Mouse (Mus musculus) forebrain, embryonic 10.5 days (tissue): ENCODE results near the gene Rnf150. TPM values are rescaled to one million over a fixed set of nuclear protein-coding genes. Genes with fewer than 3 reads are reported as not detected.
"Not testable (repeated sequence)": the region's sequence is repeated elsewhere in the genome, so short reads cannot be mapped to it uniquely, and the experiment has no call there.

Experiments
- DNase-seq: peaks from one replicate; pipeline ENCODE4 v3.0.0-alpha.2; 2017; ENCODE audit warnings: low spot score; ENCODE audit errors: extremely low spot score
- H3K27ac ChIP-seq: fragments of 300-500 bp; sonication (generic); 2 replicates; pipeline ENCODE4 v1.5.1; 2016; ENCODE audit warnings: mild to moderate bottlenecking
- H3K27me3 ChIP-seq: fragments of 300-500 bp; sonication (generic); 2 replicates; pipeline ENCODE4 v1.6.1; 2016; ENCODE audit warnings: mild to moderate bottlenecking; ENCODE audit not compliant: poor library complexity, severe bottlenecking
- H3K36me3 ChIP-seq: fragments of 300-500 bp; sonication (generic); replicated peaks from 2 replicates; pipeline ENCODE4 v1.6.1; 2016; ENCODE audit warnings: mild to moderate bottlenecking, moderate library complexity
- H3K4me1 ChIP-seq: fragments of 300-500 bp; sonication (generic); 2 replicates; pipeline ENCODE4 v1.6.1; 2016
- H3K4me3 ChIP-seq: fragments of 300-500 bp; sonication (generic); 2 replicates; pipeline ENCODE4 v1.5.1; 2016; ENCODE audit warnings: mild to moderate bottlenecking, moderate library complexity
- H3K9me3 ChIP-seq: fragments of 300-500 bp; sonication (generic); 2 replicates; pipeline ENCODE4 v1.6.1; 2016; ENCODE audit warnings: mild to moderate bottlenecking, moderate library complexity
- WGBS: fragments of 180-500 bp; shearing (Covaris S2); methylation state at CpG from one replicate; pipeline ENCODE4 v1.1.7; 2016; 5-methylcytosine and 5-hydroxymethylcytosine counted together
- polyA plus RNA-seq: library from polyadenylated mRNA; unstranded; fragments of >200 nt; fragmentation: Nextera tagmentation; extraction: Ambion mirVana; gene quantifications from 2 replicates; pipeline ENCODE4 v1.2.1, GENCODE M21; 2016

The Rnf150 gene
- polyA plus RNA-seq, 1 experiment from 2014 or later = 1.3 TPM

DNA sequence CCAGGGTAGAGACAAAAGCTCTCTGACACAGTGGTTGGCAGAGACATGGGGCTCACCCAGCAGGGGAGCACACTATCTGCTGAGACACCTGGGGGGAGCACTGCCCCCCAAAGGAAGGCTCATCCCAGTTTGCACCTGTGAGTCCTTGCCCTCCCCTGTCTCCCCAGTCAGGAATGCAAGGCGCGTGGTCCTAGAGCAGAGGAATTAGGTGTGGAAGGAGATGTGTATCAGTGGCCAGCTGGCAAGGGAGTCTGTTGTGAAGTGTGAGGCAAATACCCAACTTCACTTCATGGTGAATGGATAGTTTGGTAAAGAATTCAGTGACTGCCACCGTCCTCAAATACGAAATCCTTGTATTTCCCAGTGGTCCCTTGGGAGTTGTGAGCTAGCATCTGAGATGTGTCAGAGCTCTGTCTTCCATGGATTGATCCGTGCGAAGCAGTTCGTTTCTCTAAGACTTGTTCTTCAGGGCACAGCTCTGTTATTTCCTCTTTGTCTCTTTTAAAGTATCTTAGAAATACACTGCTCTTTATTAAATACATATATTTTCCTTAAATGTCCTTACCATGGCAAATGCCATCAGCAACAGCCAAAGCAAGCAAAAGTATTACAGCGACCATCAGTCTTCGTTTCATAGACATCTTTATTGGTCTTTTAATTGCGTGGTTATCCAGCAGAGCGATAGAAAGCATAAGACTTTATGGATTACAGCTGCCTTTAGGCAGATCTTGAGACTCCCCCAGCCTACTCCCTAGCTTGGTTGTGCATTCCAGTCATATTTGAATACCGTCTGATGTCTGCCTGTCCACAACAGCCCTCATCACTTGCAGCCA is 215.8 kb downstream of the Rnf150 start:
- WGBS = 78% methylated on average over 12 of the region's 12 CpGs
- Histone ChIP-seq H3K27me3 (no peaks in the 10 kb centered on the region), H3K36me3 (no peaks in the 10 kb centered on the region), H3K9me3 (no peaks in the 10 kb centered on the region), H3K4me3 (no peak overlapping the region), H3K27ac (no peak overlapping the region), H3K4me1 (peaks cover 2% of the 10 kb centered on the region; the same call in 1 of the 2 replicates)
- no peak for DNase-seq

DNA sequence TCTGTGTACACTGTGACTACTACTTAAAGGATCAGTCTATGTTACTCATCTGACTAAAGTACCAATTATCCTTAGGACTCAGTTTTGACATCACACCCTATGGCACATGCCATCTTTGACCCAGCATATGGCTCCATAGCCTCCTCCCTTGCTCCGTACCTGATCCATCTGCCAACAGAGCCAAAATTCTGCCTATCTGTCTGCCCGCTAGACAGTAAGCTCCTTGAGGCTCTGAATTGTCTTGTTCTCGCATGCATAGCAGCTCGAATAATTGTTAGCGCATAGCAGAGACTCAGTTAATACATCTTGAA is 216.3 kb downstream of the Rnf150 start:
- Histone ChIP-seq H3K4me1 (peaks cover 2% of the 10 kb centered on the region; the same call in 1 of the 2 replicates), H3K36me3 (no peaks in the 10 kb centered on the region), H3K27me3 (no peaks in the 10 kb centered on the region), H3K4me3 (no peak overlapping the region), H3K27ac (no peak overlapping the region), H3K9me3 (no peaks in the 10 kb centered on the region)
- no peak for DNase-seq
- 88% methylated on average over 5 of the region's 5 CpGs for WGBS

DNA sequence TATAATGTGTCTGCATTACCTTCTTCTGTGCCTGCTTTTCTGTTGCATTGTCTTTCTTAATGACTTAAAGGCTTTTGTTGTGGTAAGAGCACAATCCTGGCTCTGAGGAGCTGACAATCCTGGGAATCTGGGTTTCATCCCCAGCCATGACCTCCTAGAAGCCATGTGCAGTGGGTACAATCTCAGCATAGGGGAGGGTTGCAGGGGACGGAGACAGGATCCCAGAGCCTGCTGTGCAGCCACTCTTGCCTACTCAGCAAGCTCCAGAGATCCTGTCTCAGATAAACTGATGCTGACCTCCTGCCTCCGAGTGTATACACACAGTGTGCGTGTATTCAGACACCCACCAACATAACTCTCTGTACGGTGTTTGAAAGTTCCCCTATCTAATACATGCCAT is 218.1 kb downstream of the Rnf150 start:
- Histone ChIP-seq H3K9me3 (no peaks in the 10 kb centered on the region), H3K27ac (no peak overlapping the region), H3K27me3 (no peaks in the 10 kb centered on the region), H3K4me1 (peaks cover 2% of the 10 kb centered on the region; the same call in 1 of the 2 replicates), H3K4me3 (no peak overlapping the region), H3K36me3 (no peaks in the 10 kb centered on the region)
- no peak for DNase-seq
- WGBS = 75% methylated on average over 4 of the region's 4 CpGs

DNA sequence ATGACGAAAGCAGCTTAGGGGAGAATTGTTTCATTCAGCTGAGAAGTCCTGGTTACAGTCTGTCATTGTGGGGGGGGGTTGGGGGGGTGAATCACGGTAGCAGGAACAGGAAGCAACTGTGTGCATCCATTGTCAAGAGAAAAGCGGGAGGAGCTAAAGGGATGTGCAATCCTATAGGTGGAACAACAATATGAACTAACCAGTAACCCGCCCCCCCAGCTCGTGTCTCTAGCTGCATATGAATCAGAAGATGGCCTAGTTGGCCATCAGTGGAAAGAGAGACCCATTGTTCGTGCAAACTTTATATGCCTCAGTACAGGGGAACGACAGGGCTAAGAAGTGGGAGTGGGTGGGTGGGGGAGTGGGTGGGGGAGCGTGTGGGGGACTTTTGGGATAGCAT is 218.7 kb downstream of the Rnf150 start:
- H3K36me3 ChIP-seq, DNase-seq, H3K4me3 ChIP-seq, H3K9me3 ChIP-seq, H3K27me3 ChIP-seq, H3K27ac ChIP-seq, H3K4me1 ChIP-seq: not testable (repeated sequence)
- WGBS = 86% methylated on average over 8 of the region's 8 CpGs

DNA sequence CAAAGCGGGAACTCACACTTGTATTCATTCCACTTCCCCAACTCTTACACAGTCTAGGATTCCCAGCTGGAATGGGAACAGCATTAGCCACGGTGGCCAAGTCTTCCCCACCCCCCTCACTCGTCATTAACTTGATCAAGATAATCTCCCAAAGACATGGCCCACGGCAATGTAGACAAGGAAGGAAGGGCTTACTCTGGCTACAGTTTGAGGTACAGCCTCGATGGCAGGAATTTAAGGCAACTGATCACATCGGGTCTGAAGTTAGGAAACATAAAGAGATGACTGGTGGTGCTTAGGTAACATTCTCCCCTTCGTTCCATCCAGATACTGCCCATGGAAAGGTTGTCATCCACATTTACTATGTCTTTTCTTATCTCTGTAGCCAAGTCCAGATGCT is 219.1 kb downstream of the Rnf150 start:
- Histone ChIP-seq H3K27me3 (no peaks in the 10 kb centered on the region), H3K4me1 (peaks cover 2% of the 10 kb centered on the region; the same call in 1 of the 2 replicates), H3K9me3 (no peaks in the 10 kb centered on the region), H3K4me3 (no peak overlapping the region), H3K27ac (no peak overlapping the region), H3K36me3 (no peaks in the 10 kb centered on the region)
- DNase-seq = no peak
- 79% methylated on average over 7 of the region's 7 CpGs for WGBS

DNA sequence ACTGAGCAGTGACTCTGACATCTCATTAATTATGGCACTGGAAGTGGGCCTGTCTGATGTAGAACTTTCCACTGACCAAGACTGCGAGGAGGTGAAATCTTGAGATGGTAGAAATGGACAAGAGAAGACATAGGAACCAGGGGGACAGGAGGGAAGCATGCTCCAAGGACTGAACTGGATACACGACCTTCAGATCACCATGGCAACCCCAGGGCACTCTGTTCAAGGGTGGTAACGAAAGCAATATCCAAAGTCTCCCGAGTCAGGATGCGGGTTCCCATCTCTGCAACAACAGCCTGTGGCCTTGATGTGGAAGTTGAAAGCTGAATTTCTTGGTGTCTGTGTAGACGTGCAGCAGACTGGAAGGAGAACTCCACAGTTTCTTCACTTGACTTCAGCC is 220.3 kb downstream of the Rnf150 start:
- no peaks in the 10 kb centered on the region for H3K36me3 ChIP-seq
- H3K4me3 ChIP-seq = no peak overlapping the region
- 77% methylated on average over 6 of the region's 6 CpGs for WGBS
- peaks cover 5% of the 10 kb centered on the region; the same call in 1 of the 2 replicates for H3K27me3 ChIP-seq
- H3K27ac ChIP-seq = no peak overlapping the region
- no peak for DNase-seq
- H3K4me1 ChIP-seq = peaks cover 2% of the 10 kb centered on the region; the same call in 1 of the 2 replicates
- H3K9me3 ChIP-seq = no peaks in the 10 kb centered on the region

DNA sequence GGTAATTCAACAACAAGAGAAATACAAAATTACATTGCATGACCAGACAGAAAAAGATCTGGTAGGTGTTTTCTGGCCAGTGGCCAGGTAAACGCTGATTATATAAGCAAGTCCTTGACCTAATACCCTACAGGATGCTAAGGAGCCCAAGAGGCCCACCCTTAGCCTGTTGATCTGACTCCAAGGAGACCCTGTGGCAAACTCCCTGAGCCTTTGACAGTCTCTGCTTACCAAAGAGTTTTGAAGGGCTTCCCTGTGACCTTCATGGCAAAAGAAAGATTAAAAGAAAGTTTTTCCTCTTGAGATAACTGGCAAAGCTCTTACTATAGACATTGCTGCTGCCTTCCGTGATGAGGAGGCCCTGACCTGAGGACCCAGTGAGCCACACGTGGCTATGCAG is 222.4 kb downstream of the Rnf150 start:
- Histone ChIP-seq H3K4me3 (no peak overlapping the region), H3K9me3 (no peaks in the 10 kb centered on the region), H3K36me3 (no peaks in the 10 kb centered on the region), H3K4me1 (no peaks in the 10 kb centered on the region), H3K27me3 (peaks cover 9% of the 10 kb centered on the region; the same call in 1 of the 2 replicates), H3K27ac (no peak overlapping the region)
- no peak for DNase-seq
- 84% methylated on average over 3 of the region's 3 CpGs for WGBS

DNA sequence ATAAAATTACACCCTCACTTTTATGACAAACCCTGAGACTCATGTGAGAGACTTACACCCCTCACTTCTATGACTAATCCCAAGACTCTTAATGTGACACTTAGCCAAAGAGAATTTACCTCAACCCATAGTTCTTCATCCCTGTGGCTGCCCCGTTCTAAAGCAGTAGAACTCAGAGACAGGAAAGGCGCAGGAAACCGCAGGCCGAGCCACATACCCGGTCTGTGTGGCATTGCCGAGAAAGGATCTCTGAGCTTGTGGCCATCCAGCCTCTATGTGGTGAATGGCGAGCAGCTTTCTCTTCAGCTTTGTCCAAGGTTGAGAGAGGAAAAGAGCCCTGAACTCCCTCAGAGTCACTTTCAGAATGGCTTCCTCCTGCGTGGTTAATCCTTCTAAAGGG is 223.5 kb downstream of the Rnf150 start:
- 90% methylated on average over 8 of the region's 8 CpGs for WGBS
- H3K27ac ChIP-seq = no peak overlapping the region
- DNase-seq = no peak
- no peaks in the 10 kb centered on the region for H3K36me3 ChIP-seq
- H3K27me3 ChIP-seq = peaks cover 9% of the 10 kb centered on the region; the same call in 1 of the 2 replicates
- H3K4me3 ChIP-seq = no peak overlapping the region
- no peaks in the 10 kb centered on the region for H3K4me1 ChIP-seq
- H3K9me3 ChIP-seq = no peaks in the 10 kb centered on the region

DNA sequence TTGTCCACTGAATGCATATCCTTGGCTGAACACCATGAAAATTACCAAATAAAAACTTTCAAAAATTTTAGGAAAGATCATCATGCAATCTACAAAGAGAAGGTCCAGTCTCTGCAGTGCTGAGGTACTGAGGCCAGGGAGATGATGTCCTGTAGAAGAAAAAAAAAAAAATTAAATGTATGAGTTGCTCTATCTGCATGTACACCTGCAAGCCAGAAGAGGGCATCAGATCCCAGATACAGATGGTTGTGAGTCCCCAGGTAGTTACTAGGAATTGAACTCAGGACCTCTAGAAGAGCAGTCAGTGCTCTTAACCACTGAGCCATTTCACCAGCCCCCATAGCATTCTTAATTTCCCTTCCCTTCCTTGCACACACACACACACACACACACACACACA is 224.4 kb downstream of the Rnf150 start:
- H3K4me1 ChIP-seq = no peaks in the 10 kb centered on the region
- no peaks in the 10 kb centered on the region for H3K9me3 ChIP-seq
- H3K4me3 ChIP-seq = no peak overlapping the region

DNA sequence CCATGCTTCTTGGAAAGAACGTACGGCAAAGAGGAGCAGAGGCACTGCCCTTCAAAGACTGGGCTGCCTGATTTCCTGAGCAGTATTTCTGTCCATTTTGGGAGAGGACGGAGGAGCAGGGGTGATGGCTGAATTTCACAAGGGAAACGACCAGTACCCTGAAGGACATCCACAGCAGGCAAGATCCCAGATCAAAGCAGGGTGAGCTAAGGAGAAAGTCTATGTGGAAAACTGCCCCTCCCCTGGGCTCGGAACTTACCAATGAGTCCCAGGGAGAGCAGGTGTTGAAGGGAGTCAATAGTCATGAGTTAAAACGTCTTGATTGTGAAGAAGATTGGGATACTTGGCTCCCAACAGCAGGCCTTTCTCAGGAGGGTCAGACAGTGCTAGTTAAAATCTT is 225.0 kb downstream of the Rnf150 start:
- H3K9me3 ChIP-seq = no peaks in the 10 kb centered on the region
- H3K4me3 ChIP-seq = no peak overlapping the region
- peaks cover 9% of the 10 kb centered on the region; the same call in 1 of the 2 replicates for H3K27me3 ChIP-seq
- no peak for DNase-seq
- 76% methylated on average over 6 of the region's 6 CpGs for WGBS
- no peak overlapping the region for H3K27ac ChIP-seq
- no peaks in the 10 kb centered on the region for H3K36me3 ChIP-seq
- H3K4me1 ChIP-seq = no peaks in the 10 kb centered on the region

More for the DNA sequence above, 224.4 kb downstream of the Rnf150 start:
- Histone ChIP-seq H3K36me3 (no peaks in the 10 kb centered on the region), H3K27ac (no peak overlapping the region), H3K27me3 (peaks cover 9% of the 10 kb centered on the region; the same call in 1 of the 2 replicates)
- no peak for DNase-seq

DNA sequence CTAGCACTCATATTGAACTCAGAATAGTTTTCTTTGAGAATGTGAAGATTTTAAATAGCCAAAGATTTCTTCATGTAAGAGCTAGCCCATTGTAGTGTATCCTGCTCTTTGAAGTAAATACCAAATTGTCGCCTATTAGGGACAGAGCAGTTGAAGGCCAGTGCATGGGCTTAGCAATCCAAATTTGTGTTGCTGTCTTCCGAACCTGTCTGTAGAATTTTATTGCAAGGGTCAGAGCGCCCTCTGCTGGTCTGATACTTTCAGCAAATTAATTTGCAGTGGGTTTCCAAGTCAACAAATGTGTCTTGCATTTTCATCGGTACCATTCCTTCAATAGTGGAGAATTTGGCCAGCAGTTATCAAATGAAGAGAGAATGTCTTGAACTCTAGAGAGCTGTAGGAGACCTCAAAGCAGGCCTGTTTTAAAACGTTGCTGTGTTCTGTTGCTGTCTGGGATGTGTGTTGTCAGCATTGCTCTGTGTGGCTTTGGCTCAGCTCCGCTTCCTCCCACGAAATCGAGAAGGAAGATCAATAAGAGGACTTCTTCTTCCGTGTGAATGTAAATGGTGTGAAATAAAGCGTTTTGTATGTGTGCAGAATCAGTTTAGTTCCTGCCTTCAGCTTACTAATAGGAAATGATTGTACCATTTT is 226.3 kb downstream of the Rnf150 start:
- DNase-seq = peak; percentile 75
- WGBS = 37% methylated on average over 10 of the region's 10 CpGs

DNA sequence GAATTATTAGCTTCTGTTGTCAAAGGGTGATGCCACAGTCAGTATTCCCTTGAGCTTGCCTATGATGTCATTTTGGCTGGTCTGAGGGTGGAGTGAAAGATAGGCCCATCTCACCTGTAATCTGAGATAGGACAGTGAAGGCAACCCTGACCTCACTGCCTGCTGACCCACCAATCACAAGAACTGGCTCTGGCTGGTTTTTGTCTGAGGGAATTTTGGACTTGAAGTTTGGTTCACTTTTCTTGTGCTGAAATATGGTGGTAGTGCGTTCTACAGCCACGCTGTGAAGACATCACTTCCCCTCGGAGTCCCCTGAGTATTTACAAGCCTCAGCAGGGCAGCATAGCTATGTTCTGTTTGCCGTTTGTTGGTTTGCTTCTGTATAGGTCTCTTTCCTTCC is 227.3 kb downstream of the Rnf150 start:
- H3K4me3 ChIP-seq = no peak overlapping the region
- H3K27ac ChIP-seq = no peak overlapping the region
- H3K27me3 ChIP-seq = peaks cover 9% of the 10 kb centered on the region; the same call in 1 of the 2 replicates
- DNase-seq = no peak
- WGBS = 83% methylated on average over 4 of the region's 4 CpGs
- H3K9me3 ChIP-seq = no peaks in the 10 kb centered on the region
- no peaks in the 10 kb centered on the region for H3K4me1 ChIP-seq
- H3K36me3 ChIP-seq = no peaks in the 10 kb centered on the region

More for the DNA sequence above, 226.3 kb downstream of the Rnf150 start:
- Histone ChIP-seq H3K36me3 (no peaks in the 10 kb centered on the region), H3K27ac (no peak overlapping the region), H3K4me3 (no peak overlapping the region), H3K27me3 (peaks cover 9% of the 10 kb centered on the region; the same call in 1 of the 2 replicates), H3K9me3 (no peaks in the 10 kb centered on the region), H3K4me1 (no peaks in the 10 kb centered on the region)

DNA sequence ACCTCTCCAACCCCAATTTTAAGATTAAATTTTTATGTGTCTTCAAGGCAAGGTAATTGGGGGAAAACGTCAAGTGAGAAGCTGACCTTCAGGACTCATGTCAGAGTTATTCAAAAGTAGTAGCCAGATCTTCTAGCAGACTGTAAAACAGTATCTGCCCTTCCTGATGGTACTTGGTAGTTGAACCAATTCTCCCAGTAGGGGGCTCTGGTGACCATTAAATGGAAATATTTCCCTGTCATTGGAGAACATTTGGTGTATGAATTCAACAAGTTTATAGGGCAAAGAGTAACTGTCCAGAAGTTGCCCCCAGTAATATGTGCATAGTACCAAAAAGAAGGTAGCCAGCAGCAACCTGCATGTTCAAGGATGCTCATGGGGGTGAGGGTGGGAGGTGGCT is 236.9 kb downstream of the Rnf150 start:
- 49% methylated on average over 1 of the region's 1 CpGs for WGBS
- no peaks in the 10 kb centered on the region for H3K36me3 ChIP-seq
- no peak for DNase-seq
- H3K4me3 ChIP-seq = no peak overlapping the region
- H3K27me3 ChIP-seq = no peaks in the 10 kb centered on the region
- H3K4me1 ChIP-seq = peaks cover 12% of the 10 kb centered on the region
- no peaks in the 10 kb centered on the region for H3K9me3 ChIP-seq
- no peak overlapping the region for H3K27ac ChIP-seq
